In the genomic region with DNA sequence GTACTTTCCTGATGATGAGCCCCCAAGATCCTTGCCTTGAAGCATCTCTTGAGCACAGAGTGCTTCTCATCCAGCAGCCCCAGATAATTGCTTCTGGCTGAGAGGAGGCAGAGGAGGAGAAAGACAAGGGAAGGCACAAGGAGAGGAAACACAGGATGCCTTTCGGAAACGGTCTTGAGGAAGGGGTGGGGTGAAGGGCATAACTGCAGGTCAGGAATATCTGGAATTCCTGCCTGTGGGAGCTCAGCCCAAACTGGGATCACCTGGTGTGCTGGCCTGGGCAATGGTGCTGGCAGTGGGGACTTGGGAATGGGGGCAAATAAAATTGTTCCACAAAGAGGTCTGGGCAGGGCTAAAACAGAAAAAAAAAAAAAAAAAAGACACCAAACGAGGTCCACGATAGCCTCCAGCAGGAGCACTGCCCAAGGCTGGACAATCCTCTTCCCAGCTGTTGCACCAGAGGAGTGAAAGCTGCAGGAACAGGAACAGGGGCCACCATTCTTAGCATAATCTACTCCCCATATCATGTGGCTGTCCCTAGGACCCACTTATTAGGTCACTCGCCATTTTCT, we compare ENCODE assay signal across 9 mouse cellular contexts. TPM values are rescaled to one million over a fixed set of nuclear protein-coding genes. Genes with fewer than 3 reads are reported as not detected.
DNase-seq lines count a peak whose midpoint lies in the region; ATAC-seq and TF ChIP-seq lines count a peak whose summit lies in the region.
"Had no signal": no experiment of that assay in that cellular context is flagged by ENCODE, and none has a peak within 500 bp of the region (broad histone marks: within the 10 kb centered on the region; RNA-seq: fewer than 3 reads in every experiment).

No protein-coding gene starts in this region.

- TF ChIP-seq POLR2A in olfactory bulb, adult 2 months (IDR thresholded peaks at IDR 0.05; ENCODE audit: insufficient read depth, low read depth, low read length) = no peak

- WGBS in hindbrain, embryonic 16.5 days = 68% methylated on average over 5 of the region's 5 CpGs
- 52% methylated on average over 5 of the region's 5 CpGs for WGBS in hindbrain, embryonic 11.5 days
- 60% methylated on average over 5 of the region's 5 CpGs for WGBS in midbrain, embryonic 10.5 days
- WGBS in midbrain, embryonic 14.5 days = 73% methylated on average over 5 of the region's 5 CpGs
- 35% methylated on average over 5 of the region's 5 CpGs for WGBS in embryonic facial prominence, embryonic 14.5 days
- 42% methylated on average over 5 of the region's 5 CpGs for WGBS in olfactory bulb, adult 2 months

- no peaks in the 10 kb centered on the region for H3K27me3 ChIP-seq in hindbrain, embryonic 16.5 days (replicated peaks; ENCODE audit: control insufficient read depth, insufficient read depth, low read length)
- H3K27me3 ChIP-seq in hindbrain, embryonic 11.5 days (ENCODE audit: control insufficient read depth, insufficient read depth, low read length) = no peaks in the 10 kb centered on the region
- H3K27me3 ChIP-seq in midbrain, embryonic 10.5 days (ENCODE audit: low read depth, poor library complexity, severe bottlenecking) = no peaks in the 10 kb centered on the region
- H3K27me3 ChIP-seq in midbrain, embryonic 14.5 days (ENCODE audit: control insufficient read depth, insufficient read depth, low read length) = no peaks in the 10 kb centered on the region
- no peaks in the 10 kb centered on the region; the same call in 1 of the 2 replicates for H3K27me3 ChIP-seq in embryonic facial prominence, embryonic 14.5 days (replicated peaks; ENCODE audit: control insufficient read depth, insufficient read depth, low read length)

- no peak overlapping the region for H3K4me2 ChIP-seq in hindbrain, embryonic 16.5 days (ENCODE audit: low read length)
- H3K4me2 ChIP-seq in hindbrain, embryonic 11.5 days (replicated peaks; ENCODE audit: low read depth, low read length) = no peak overlapping the region
- no peak overlapping the region for H3K4me2 ChIP-seq in midbrain, embryonic 14.5 days (ENCODE audit: low read length)
- H3K4me2 ChIP-seq in embryonic facial prominence, embryonic 14.5 days (ENCODE audit: low read depth, low read length) = no peak overlapping the region

- H3K4me3 ChIP-seq in hindbrain, embryonic 16.5 days (ENCODE audit: low read length) = no peak overlapping the region
- H3K4me3 ChIP-seq in hindbrain, embryonic 11.5 days (ENCODE audit: low read depth, low read length) = no peak overlapping the region
- no peak overlapping the region for H3K4me3 ChIP-seq in midbrain, embryonic 10.5 days
- no peak overlapping the region for H3K4me3 ChIP-seq in midbrain, embryonic 14.5 days (replicated peaks; ENCODE audit: low read depth, low read length)
- H3K4me3 ChIP-seq in embryonic facial prominence, embryonic 14.5 days (ENCODE audit: low read depth, low read length) = no peak overlapping the region
- H3K4me3 ChIP-seq in olfactory bulb, adult 2 months (ENCODE audit: insufficient read depth, low read depth, low read length) = no peak overlapping the region
- H3K4me3 ChIP-seq: erythroblast, embryonic 14.5 days had no signal

- H3K9me3 ChIP-seq in hindbrain, embryonic 16.5 days (ENCODE audit: control insufficient read depth, low read length) = no peaks in the 10 kb centered on the region
- no peaks in the 10 kb centered on the region for H3K9me3 ChIP-seq in hindbrain, embryonic 11.5 days (ENCODE audit: control insufficient read depth, low read length)
- H3K9me3 ChIP-seq in midbrain, embryonic 10.5 days (replicated peaks) = no peaks in the 10 kb centered on the region
- H3K9me3 ChIP-seq in midbrain, embryonic 14.5 days (ENCODE audit: control insufficient read depth, low read length) = no peaks in the 10 kb centered on the region
- H3K9me3 ChIP-seq in embryonic facial prominence, embryonic 14.5 days (ENCODE audit: control insufficient read depth, low read length) = no peaks in the 10 kb centered on the region

- peak overlapping the region; percentile 4; the same call in 1 of the 2 replicates for H3K9ac ChIP-seq in hindbrain, embryonic 16.5 days (ENCODE audit: low read depth, low read length)
- H3K9ac ChIP-seq in hindbrain, embryonic 11.5 days (ENCODE audit: low read depth, low read length) = no peak overlapping the region
- no peak overlapping the region for H3K9ac ChIP-seq in midbrain, embryonic 14.5 days (replicated peaks; ENCODE audit: low read length)
- 0 out of 2 replicates have a peak overlapping the region, but pooled peaks have one; percentile 22 for H3K9ac ChIP-seq in embryonic facial prominence, embryonic 14.5 days (ENCODE audit: low read depth, low read length)

- peaks cover 9% of the 10 kb centered on the region for H3K4me1 ChIP-seq in hindbrain, embryonic 16.5 days (ENCODE audit: control insufficient read depth, insufficient read depth, low read depth, low read length)
- peaks cover 8% of the 10 kb centered on the region for H3K4me1 ChIP-seq in hindbrain, embryonic 11.5 days (replicated peaks; ENCODE audit: control insufficient read depth, insufficient read depth, low read length)
- peaks cover 69% of the 10 kb centered on the region for H3K4me1 ChIP-seq in midbrain, embryonic 10.5 days
- peaks cover 13% of the 10 kb centered on the region for H3K4me1 ChIP-seq in midbrain, embryonic 14.5 days (ENCODE audit: control insufficient read depth, insufficient read depth, low read length)
- peaks cover 7% of the 10 kb centered on the region; the same call in 1 of the 2 replicates for H3K4me1 ChIP-seq in embryonic facial prominence, embryonic 14.5 days (ENCODE audit: control insufficient read depth, insufficient read depth, low read length)
- peaks cover 63% of the 10 kb centered on the region for H3K4me1 ChIP-seq in olfactory bulb, adult 2 months (ENCODE audit: control insufficient read depth, insufficient read depth, low read length)

- no peak overlapping the region for H3K27ac ChIP-seq in hindbrain, embryonic 16.5 days (ENCODE audit: low read depth, low read length)
- H3K27ac ChIP-seq in hindbrain, embryonic 11.5 days (ENCODE audit: low read depth, low read length) = no peak overlapping the region
- peak overlapping the region; percentile 58 for H3K27ac ChIP-seq in midbrain, embryonic 10.5 days (replicated peaks)
- H3K27ac ChIP-seq in midbrain, embryonic 14.5 days (replicated peaks; ENCODE audit: low read depth, low read length) = no peak overlapping the region
- H3K27ac ChIP-seq in embryonic facial prominence, embryonic 14.5 days (replicated peaks; ENCODE audit: low read depth, low read length) = 0 out of 2 replicates have a peak overlapping the region, but pooled peaks have one; percentile 11
- H3K27ac ChIP-seq in olfactory bulb, adult 2 months (ENCODE audit: insufficient read depth, low read depth, low read length) = peak overlapping the region; percentile 72; the same call in 1 of the 2 replicates
- H3K27ac ChIP-seq: hindbrain, postnatal 0 days had no signal

- no peak for TF ChIP-seq CTCF in olfactory bulb, adult 2 months (IDR thresholded peaks at IDR 0.05; ENCODE audit: insufficient read depth, low read depth, low read length)

- no peaks in the 10 kb centered on the region for H3K36me3 ChIP-seq in hindbrain, embryonic 16.5 days (ENCODE audit: control insufficient read depth, insufficient read depth, low read length)
- H3K36me3 ChIP-seq in hindbrain, embryonic 11.5 days (ENCODE audit: control insufficient read depth, insufficient read depth, low read length) = no peaks in the 10 kb centered on the region
- no peaks in the 10 kb centered on the region for H3K36me3 ChIP-seq in midbrain, embryonic 10.5 days
- H3K36me3 ChIP-seq in midbrain, embryonic 14.5 days (ENCODE audit: control insufficient read depth, insufficient read depth, low read length) = no peaks in the 10 kb centered on the region
- H3K36me3 ChIP-seq in embryonic facial prominence, embryonic 14.5 days (ENCODE audit: control insufficient read depth, insufficient read depth, low read length) = no peaks in the 10 kb centered on the region

- DNase-seq in hindbrain, embryonic 11.5 days (ENCODE audit: low spot score) = no peak
- no peak for DNase-seq in midbrain, embryonic 10.5 days (ENCODE audit: low spot score)
- no peak for DNase-seq in midbrain, embryonic 14.5 days
- no peak for DNase-seq in embryonic facial prominence, embryonic 14.5 days (ENCODE audit: low spot score)
- no peak for DNase-seq in right cerebral cortex, postnatal 25 days

- ATAC-seq in hindbrain, embryonic 16.5 days = no peak
- ATAC-seq in hindbrain, embryonic 11.5 days (ENCODE audit: low FRiP score) = no peak
- no peak for ATAC-seq in midbrain, embryonic 14.5 days (ENCODE audit: low FRiP score, low TSS enrichment)
- no peak for ATAC-seq in embryonic facial prominence, embryonic 14.5 days (ENCODE audit: low read depth)

RNA-seq across cellular contexts. Expression of a gene that starts 43.7 kb away (rescaled TPM):
- 8.4 and 9.8 TPM in 2 replicates for polyA plus RNA-seq in hindbrain, embryonic 16.5 days (2015; fragmentation: Nextera tagmentation; extraction: Ambion mirVana)
- 5.1 and 6.0 TPM in 2 replicates for polyA plus RNA-seq in hindbrain, embryonic 11.5 days (2014; fragmentation: Nextera tagmentation; extraction: Ambion mirVana)
- 2.9 and 4.0 TPM in 2 replicates for polyA plus RNA-seq in midbrain, embryonic 10.5 days (2016; fragmentation: Nextera tagmentation; extraction: Ambion mirVana)
- 10.7 and 11.6 TPM in 2 replicates for polyA plus RNA-seq in midbrain, embryonic 14.5 days (2014; fragmentation: Nextera tagmentation; extraction: Ambion mirVana)
- 7.6 and 8.4 TPM in 2 replicates for polyA plus RNA-seq in embryonic facial prominence, embryonic 14.5 days (2014; fragmentation: Nextera tagmentation; extraction: Ambion mirVana)
- polyA plus RNA-seq in olfactory bulb, adult 2 months (2012; ENCODE audit: insufficient read depth, insufficient read length, low replicate concordance, missing spikeins) = 145 TPM in 1 of 2 replicates, not detected in the other

Comparison
In these comparisons a context has a peak if more than half of its experiments do, and no peak if none do; other contexts are left out.
1. H3K27ac ChIP-seq: peak in midbrain, embryonic 10.5 days (single experiment), embryonic facial prominence, embryonic 14.5 days (single experiment) and olfactory bulb, adult 2 months (single experiment); none in hindbrain, embryonic 16.5 days (single experiment), hindbrain, embryonic 11.5 days (single experiment) and midbrain, embryonic 14.5 days (single experiment).
2. H3K9ac ChIP-seq: peak in hindbrain, embryonic 16.5 days (single experiment) and embryonic facial prominence, embryonic 14.5 days (single experiment); none in hindbrain, embryonic 11.5 days (single experiment) and midbrain, embryonic 14.5 days (single experiment).